Mouse (Mus musculus): ENCODE data around the gene Casp2.

Gene Casp2

GRCm38 (mm10) chr6:42276151-42276550 is 11.4 kb downstream of the Casp2 start:
- DNase-seq (ENCODE audit: low spot score): no peak

GRCm38 (mm10) chr6:42282865-42283528 is 18.2 kb downstream of the Casp2 start:
- DNase-seq (ENCODE audit: low spot score): no peak

- DNase-seq (ENCODE audit: low spot score): no peak
These were observed 21.7 kb downstream of the Casp2 start, which contains the start of gene Clcn1 for GRCm38 (mm10) chr6:42286448-42286847. Clcn1 (plus strand) TSS chr6:42286685.

GRCm38 (mm10) chr6:42287562-42287961 is 22.8 kb downstream of the Casp2 start:
- DNase-seq (ENCODE audit: low spot score): no peak

- DNase-seq (ENCODE audit: low spot score): no peak
These were observed 28.5 kb downstream of the Casp2 start for GRCm38 (mm10) chr6:42293327-42293726.

- no peak for DNase-seq (ENCODE audit: low spot score)
These were observed 30.8 kb downstream of the Casp2 start for GRCm38 (mm10) chr6:42295549-42296094.

GRCm38 (mm10) chr6:42299362-42299761 is 34.6 kb downstream of the Casp2 start:
- no peak for DNase-seq (ENCODE audit: low spot score)

- peak; percentile 13 for DNase-seq (ENCODE audit: low spot score)
These were observed 45.1 kb downstream of the Casp2 start for GRCm38 (mm10) chr6:42309816-42310378.

GRCm38 (mm10) chr6:42310427-42311053 is 45.8 kb downstream of the Casp2 start:
- no peak for DNase-seq (ENCODE audit: low spot score)

GRCm38 (mm10) chr6:42318293-42318692 is 53.5 kb downstream of the Casp2 start:
- no peak for DNase-seq (ENCODE audit: low spot score)

- DNase-seq (ENCODE audit: low spot score): no peak
These were observed 58.7 kb downstream of the Casp2 start for GRCm38 (mm10) chr6:42323371-42324066.

GRCm38 (mm10) chr6:42324067-42324481 is 59.3 kb downstream of the Casp2 start:
- DNase-seq (ENCODE audit: low spot score): peak; percentile 64

- DNase-seq (ENCODE audit: low spot score): peak; percentile 65
These were observed 59.9 kb downstream of the Casp2 start, which contains the start of gene Fam131b for GRCm38 (mm10) chr6:42324482-42325267. Fam131b (minus strand) TSS chr6:42324643.

GRCm38 (mm10) chr6:42325268-42325609 is 60.5 kb downstream of the Casp2 start:
- DNase-seq (ENCODE audit: low spot score): peak; percentile 79

- DNase-seq (ENCODE audit: low spot score): no peak
These were observed 61.7 kb downstream of the Casp2 start for GRCm38 (mm10) chr6:42326509-42326908.

GRCm38 (mm10) chr6:42328757-42329156 is 64.0 kb downstream of the Casp2 start:
- DNase-seq (ENCODE audit: low spot score): no peak

GRCm38 (mm10) chr6:42330216-42330615 is 65.4 kb downstream of the Casp2 start:
- no peak for DNase-seq (ENCODE audit: low spot score)

GRCm38 (mm10) chr6:42330946-42331345 is 66.2 kb downstream of the Casp2 start:
- DNase-seq (ENCODE audit: low spot score): no peak
